Mouse (Mus musculus) right cerebral cortex, adult 18-20 months (tissue): ENCODE measurements around the gene Cacnb1.
A peak's percentile ranks its signal among the peaks of the same experiment; 100 is the strongest.

Source experiments
- DNase-seq: peaks from one replicate; pipeline ENCODE4 v3.0.0; 2022; ENCODE audit warnings: mixed read lengths

The Cacnb1 gene

GRCm38 (mm10) chr11:98037871-98038270 is 15.0 kb upstream of the Cacnb1 start:
- DNase-seq, result peak; percentile 90

GRCm38 (mm10) chr11:98035977-98036377 is 13.1 kb upstream of the Cacnb1 start:
- DNase-seq, result peak; percentile 61

- DNase-seq, result no peak
Observed at GRCm38 (mm10) chr11:98034840-98035239, 12.0 kb upstream of the Cacnb1 start.

GRCm38 (mm10) chr11:98034061-98034460 is 11.2 kb upstream of the Cacnb1 start:
- DNase-seq, result no peak

- peak; percentile 75 for DNase-seq
Observed at GRCm38 (mm10) chr11:98031443-98031770, 8.6 kb upstream of the Cacnb1 start.

GRCm38 (mm10) chr11:98030701-98031442 is 8.0 kb upstream of the Cacnb1 start:
- DNase-seq, result no peak

GRCm38 (mm10) chr11:98027785-98028184 is 5.0 kb upstream of the Cacnb1 start:
- DNase-seq, result no peak

GRCm38 (mm10) chr11:98027297-98027688 is 4.5 kb upstream of the Cacnb1 start:
- DNase-seq, result no peak

GRCm38 (mm10) chr11:98026570-98027296 is 3.9 kb upstream of the Cacnb1 start, which contains the start of gene Rpl19:
Gene Rpl19, plus strand, starts transcription at chr11:98026710.
- peak; percentile 91 for DNase-seq

- DNase-seq, result no peak
Observed at GRCm38 (mm10) chr11:98026248-98026569, 3.4 kb upstream of the Cacnb1 start.

GRCm38 (mm10) chr11:98024516-98024915 is 1.7 kb upstream of the Cacnb1 start:
- no peak for DNase-seq

- DNase-seq, result no peak
Observed at GRCm38 (mm10) chr11:98022253-98022554, 630 bp downstream of the Cacnb1 start.

GRCm38 (mm10) chr11:98021565-98022252 is 1.1 kb downstream of the Cacnb1 start:
- peak; percentile 75 for DNase-seq

- no peak for DNase-seq
Observed at GRCm38 (mm10) chr11:98021118-98021517, 1.7 kb downstream of the Cacnb1 start.

- no peak for DNase-seq
Observed at GRCm38 (mm10) chr11:98020710-98021109, 2.1 kb downstream of the Cacnb1 start.

GRCm38 (mm10) chr11:98019883-98020610 is 2.8 kb downstream of the Cacnb1 start:
- no peak for DNase-seq

GRCm38 (mm10) chr11:98018858-98019641 is 3.8 kb downstream of the Cacnb1 start:
- peak; percentile 93 for DNase-seq

GRCm38 (mm10) chr11:98018222-98018621 is 4.6 kb downstream of the Cacnb1 start:
- DNase-seq, result no peak

- no peak for DNase-seq
Observed at GRCm38 (mm10) chr11:98016824-98017223, 6.0 kb downstream of the Cacnb1 start.

- no peak for DNase-seq
Observed at GRCm38 (mm10) chr11:98016177-98016576, 6.7 kb downstream of the Cacnb1 start.

- no peak for DNase-seq
Observed at GRCm38 (mm10) chr11:98012831-98013230, 10.0 kb downstream of the Cacnb1 start.

GRCm38 (mm10) chr11:98011716-98012115 is 11.1 kb downstream of the Cacnb1 start:
- peak; percentile 82 for DNase-seq

- DNase-seq, result no peak
Observed at GRCm38 (mm10) chr11:98008087-98008486, 14.7 kb downstream of the Cacnb1 start.
